Mouse (Mus musculus) spleen, adult 2 months (tissue): ENCODE results near the gene Lrrc59. TPM values are rescaled to one million over a fixed set of nuclear protein-coding genes. Genes with fewer than 3 reads are reported as not detected.
"Not testable (repeated sequence)": the region's sequence is repeated elsewhere in the genome, so short reads cannot be mapped to it uniquely, and the experiment has no call there.

Source experiments
- DNase-seq, 2 experiments: peaks; one replicate each; pipeline versions ENCODE4 v3.0.0 to v3.0.0-alpha.2; 2012 to 2021; ENCODE audit warnings: low spot score in 2 of 2, low read depth in 1 of 2
- H3K27ac ChIP-seq: fragments of 200-500 bp; 2 replicates; pipeline ENCODE4 v1.5.1; 2012; ENCODE audit warnings: low read length, inconsistent platforms; ENCODE audit not compliant: insufficient read depth
- H3K27me3 ChIP-seq: fragments of 200-500 bp; 2 replicates; pipeline ENCODE4 v1.6.1; 2012; ENCODE audit warnings: mild to moderate bottlenecking, moderate library complexity, low read length, inconsistent platforms; ENCODE audit not compliant: control insufficient read depth, insufficient read depth
- H3K36me3 ChIP-seq: fragments of 200-500 bp; 2 replicates; pipeline ENCODE4 v1.6.1; 2012; ENCODE audit warnings: mild to moderate bottlenecking, low read length, inconsistent platforms; ENCODE audit not compliant: control insufficient read depth, insufficient read depth
- H3K4me1 ChIP-seq: fragments of 200-500 bp; 2 replicates; pipeline ENCODE4 v1.6.1; 2011; ENCODE audit warnings: inconsistent platforms; ENCODE audit not compliant: control insufficient read depth, insufficient read depth, insufficient read length
- H3K4me3 ChIP-seq: fragments of 200-500 bp; 2 replicates; pipeline ENCODE4 v1.5.1; 2011; ENCODE audit warnings: mild to moderate bottlenecking, inconsistent platforms; ENCODE audit not compliant: insufficient read depth, insufficient read length; ENCODE audit errors: extremely low read depth
- CTCF ChIP-seq: fragments of 200-500 bp; IDR thresholded peaks from 2 replicates; pipeline ENCODE4 v1.5.1; 2011; ENCODE audit warnings: mild to moderate bottlenecking, inconsistent platforms; ENCODE audit not compliant: insufficient read depth, insufficient read length, insufficient replicate concordance; ENCODE audit errors: extremely low read depth
- POLR2A ChIP-seq: fragments of 200-500 bp; IDR thresholded peaks from 2 replicates; pipeline ENCODE4 v1.6.1; 2011; ENCODE audit warnings: low read depth, low read length, inconsistent platforms
- WGBS: fragments of 180-500 bp; shearing (Covaris S2); methylation state at CpG from one replicate; pipeline ENCODE4 v1.1.7; 2018; 5-methylcytosine and 5-hydroxymethylcytosine counted together
- polyA plus RNA-seq: library from polyadenylated mRNA; depleted of rRNA; stranded (reverse); fragments of >200 nt; gene quantifications from 2 replicates; pipeline ENCODE4 v1.2.3, GENCODE M21; 2012

Gene Lrrc59
- polyA plus RNA-seq, 1 experiment, result 29.3 TPM

DNA sequence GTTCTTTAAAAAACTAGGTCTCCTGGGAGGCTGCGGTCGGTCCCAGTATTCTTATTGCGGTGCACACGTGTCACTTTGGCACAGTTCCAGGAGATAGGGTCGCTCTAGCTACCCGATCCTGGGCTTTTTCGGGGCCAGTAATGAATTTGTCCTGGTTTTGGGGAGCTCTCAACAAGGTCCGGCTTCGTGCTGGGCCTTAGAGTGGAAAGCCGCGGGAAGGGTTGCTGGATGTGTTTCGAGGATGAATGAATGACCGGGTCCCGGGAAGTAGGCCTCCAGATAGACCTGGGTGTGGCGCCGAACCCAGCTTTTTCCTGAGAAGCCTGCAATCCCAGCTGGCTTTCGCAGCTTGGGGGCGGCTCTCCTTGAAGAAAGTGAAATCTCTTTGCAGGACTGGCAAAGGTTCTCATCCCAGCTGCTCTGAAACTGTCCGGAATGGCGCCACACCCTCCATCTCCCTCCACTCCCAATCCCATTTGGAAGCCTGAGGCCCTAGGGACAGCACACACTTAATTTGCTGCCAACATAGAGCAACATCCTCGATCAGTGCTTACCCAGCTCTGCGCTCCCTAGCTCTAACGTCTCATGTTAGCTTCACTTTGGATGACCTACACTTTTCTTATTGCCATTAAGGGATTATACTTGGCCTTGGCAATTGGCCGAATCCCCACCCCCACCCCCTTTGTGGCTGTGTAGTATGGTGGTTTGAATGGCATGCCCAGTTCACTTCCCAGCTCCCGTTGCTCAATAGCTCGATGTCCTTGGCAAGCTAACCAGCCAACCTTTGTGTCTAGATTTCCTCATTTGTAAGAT lies 838 bp downstream of the Lrrc59 start:
- Histone ChIP-seq H3K36me3 (peaks cover 22% of the 10 kb centered on the region), H3K27me3 (no peaks in the 10 kb centered on the region), H3K4me1 (peaks cover 6% of the 10 kb centered on the region; the same call in 1 of the 2 replicates), H3K4me3 (peak overlapping the region; percentile 74), H3K27ac (no peak overlapping the region)
- TF ChIP-seq CTCF, result no peak
- no peak for TF ChIP-seq POLR2A
- 15% methylated on average over 26 of the region's 26 CpGs for WGBS
- DNase-seq, result peak in 1 of 2 experiments; percentile 8

DNA sequence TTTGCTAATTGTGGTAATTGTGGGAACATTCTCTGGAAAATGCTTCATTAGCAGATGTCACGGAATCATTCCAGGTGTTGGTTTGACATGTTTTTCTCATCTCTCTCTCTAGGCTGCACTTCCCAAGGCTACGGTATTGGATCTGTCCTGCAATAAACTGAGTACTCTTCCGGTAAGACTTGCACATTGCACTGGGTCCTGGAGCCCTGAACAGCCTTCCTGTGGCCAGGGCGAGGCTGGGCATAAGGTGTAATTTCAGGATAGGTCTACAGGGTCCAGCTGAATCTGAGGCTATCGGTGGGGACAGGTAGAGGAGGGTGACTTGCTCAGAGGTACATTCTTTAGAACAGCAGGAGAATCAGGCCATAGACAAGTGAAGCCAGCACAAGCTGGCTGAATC lies 2.4 kb downstream of the Lrrc59 start:
- 95% methylated on average over 5 of the region's 5 CpGs for WGBS
- Histone ChIP-seq H3K4me3 (no peak overlapping the region), H3K27me3 (no peaks in the 10 kb centered on the region), H3K36me3 (peaks cover 35% of the 10 kb centered on the region), H3K27ac (no peak overlapping the region), H3K4me1 (peaks cover 6% of the 10 kb centered on the region; the same call in 1 of the 2 replicates)
- TF ChIP-seq CTCF (no peak), POLR2A (no peak)
- no peak for DNase-seq

DNA sequence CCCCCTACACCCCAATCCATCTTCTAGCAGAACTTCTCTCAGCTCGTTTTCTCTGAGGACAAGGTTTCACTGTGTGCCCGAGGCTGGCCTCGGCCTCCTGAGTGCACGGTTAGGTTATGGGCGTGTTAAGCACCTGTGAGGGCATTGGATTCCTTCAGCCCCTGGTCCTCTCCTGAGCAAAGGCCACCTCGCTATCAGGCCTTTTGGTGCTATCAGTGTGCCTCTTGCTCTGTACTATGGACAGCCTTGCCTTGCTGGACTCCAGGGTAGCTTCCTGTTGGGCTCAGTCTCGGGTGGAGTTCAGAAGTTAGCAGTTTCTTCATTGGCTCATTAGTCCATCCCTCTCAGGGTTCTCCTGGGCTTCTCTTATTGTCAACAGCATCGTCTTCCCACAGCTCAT lies 3.4 kb downstream of the Lrrc59 start:
- Histone ChIP-seq H3K27ac (no peak overlapping the region), H3K27me3 (no peaks in the 10 kb centered on the region), H3K4me3 (no peak overlapping the region), H3K36me3 (peaks cover 39% of the 10 kb centered on the region), H3K4me1 (peaks cover 6% of the 10 kb centered on the region; the same call in 1 of the 2 replicates)
- WGBS, result 95% methylated on average over 8 of the region's 8 CpGs
- TF ChIP-seq CTCF (no peak), POLR2A (no peak)
- DNase-seq, result no peak

DNA sequence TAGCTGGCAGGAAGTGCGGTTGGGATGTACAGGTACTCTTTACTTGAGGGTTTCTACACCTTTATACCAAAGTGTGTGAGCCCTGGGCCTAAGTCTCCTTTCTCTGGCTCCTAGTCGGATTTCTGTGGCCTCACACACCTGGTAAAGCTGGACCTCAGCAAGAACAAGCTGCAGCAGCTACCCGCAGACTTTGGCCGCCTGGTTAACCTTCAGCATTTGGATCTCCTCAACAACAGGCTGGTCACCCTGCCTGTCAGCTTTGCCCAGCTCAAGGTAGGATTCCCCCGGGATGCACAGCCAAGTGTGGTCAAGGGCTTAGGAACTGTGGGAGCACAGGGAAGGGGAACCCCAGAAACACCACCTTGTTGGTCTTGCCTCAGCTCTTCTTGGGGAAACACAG lies 4.9 kb downstream of the Lrrc59 start:
- WGBS, result 86% methylated on average over 5 of the region's 5 CpGs
- H3K4me1 ChIP-seq, result peaks cover 6% of the 10 kb centered on the region; the same call in 1 of the 2 replicates
- no peak overlapping the region for H3K27ac ChIP-seq
- H3K4me3 ChIP-seq, result no peak overlapping the region
- no peak for DNase-seq
- TF ChIP-seq POLR2A (no peak), CTCF (no peak)
- peaks cover 48% of the 10 kb centered on the region for H3K36me3 ChIP-seq
- no peaks in the 10 kb centered on the region for H3K27me3 ChIP-seq

DNA sequence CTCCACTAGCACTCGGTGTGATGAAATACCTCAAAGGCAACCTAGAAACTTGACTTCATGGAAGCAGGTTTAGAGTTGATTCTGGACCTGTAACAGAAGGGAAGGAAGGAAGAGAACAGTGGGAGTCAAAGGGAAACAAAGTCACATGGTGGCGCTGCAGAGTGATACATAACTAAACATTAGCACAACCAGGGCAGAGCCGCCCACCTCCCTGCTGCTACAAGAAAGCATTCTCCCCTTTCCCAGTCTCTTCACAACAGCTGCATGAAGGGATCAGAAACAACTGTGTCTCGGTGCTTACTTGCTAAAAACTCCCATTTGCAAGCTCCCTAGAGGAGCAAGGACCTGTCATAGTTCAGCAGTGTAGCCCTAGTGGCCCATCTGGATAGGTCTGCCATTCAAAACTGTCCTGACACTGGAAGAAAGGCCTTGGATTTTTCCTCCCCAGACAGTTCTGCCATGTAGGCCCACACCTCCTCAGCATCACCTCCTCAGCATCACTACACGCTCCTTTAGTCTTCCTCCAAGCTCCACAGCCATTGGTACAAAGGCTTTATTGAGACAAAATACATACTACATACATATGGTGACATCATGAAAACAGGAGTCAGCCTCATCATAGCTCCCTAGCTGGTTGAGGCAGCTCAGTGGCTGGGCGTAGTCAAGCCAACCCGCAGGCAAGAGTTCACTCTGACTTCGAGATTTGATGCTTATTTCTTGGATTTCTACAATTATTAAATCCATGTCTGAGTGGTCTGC lies 15.1 kb downstream of the Lrrc59 start:
- Histone ChIP-seq H3K27me3 (no peaks in the 10 kb centered on the region), H3K4me3 (no peak overlapping the region), H3K36me3 (peaks cover 34% of the 10 kb centered on the region), H3K27ac (no peak overlapping the region), H3K4me1 (no peaks in the 10 kb centered on the region)
- WGBS, result 93% methylated on average over 8 of the region's 8 CpGs
- no peak for DNase-seq
- TF ChIP-seq CTCF, result no peak
- TF ChIP-seq POLR2A, result no peak

DNA sequence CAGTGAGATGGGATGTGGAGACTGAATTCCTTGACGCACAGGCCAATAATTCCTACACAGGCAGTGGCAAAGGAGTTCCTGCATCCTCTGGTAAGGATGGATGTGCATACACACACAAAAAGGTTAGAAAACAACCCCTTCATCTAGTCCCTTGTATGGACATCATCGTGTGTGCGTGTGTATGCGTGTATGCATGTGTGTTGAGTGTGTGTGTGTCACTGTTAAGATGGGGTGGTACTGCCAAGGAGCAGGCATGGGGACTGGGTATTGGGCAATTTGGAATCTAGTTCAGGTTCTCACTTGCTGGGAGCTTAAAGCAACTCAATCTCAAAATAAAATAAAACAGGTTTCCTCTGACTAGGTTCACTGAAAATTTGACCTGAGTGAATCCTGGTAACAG lies 16.9 kb downstream of the Lrrc59 start:
- H3K27ac ChIP-seq, result no peak overlapping the region
- H3K4me3 ChIP-seq, result no peak overlapping the region
- TF ChIP-seq CTCF (no peak), POLR2A (no peak)
- H3K27me3 ChIP-seq, result no peaks in the 10 kb centered on the region
- 97% methylated on average over 4 of the region's 4 CpGs for WGBS
- H3K36me3 ChIP-seq, result peaks cover 19% of the 10 kb centered on the region
- DNase-seq, result no peak
- no peaks in the 10 kb centered on the region for H3K4me1 ChIP-seq

DNA sequence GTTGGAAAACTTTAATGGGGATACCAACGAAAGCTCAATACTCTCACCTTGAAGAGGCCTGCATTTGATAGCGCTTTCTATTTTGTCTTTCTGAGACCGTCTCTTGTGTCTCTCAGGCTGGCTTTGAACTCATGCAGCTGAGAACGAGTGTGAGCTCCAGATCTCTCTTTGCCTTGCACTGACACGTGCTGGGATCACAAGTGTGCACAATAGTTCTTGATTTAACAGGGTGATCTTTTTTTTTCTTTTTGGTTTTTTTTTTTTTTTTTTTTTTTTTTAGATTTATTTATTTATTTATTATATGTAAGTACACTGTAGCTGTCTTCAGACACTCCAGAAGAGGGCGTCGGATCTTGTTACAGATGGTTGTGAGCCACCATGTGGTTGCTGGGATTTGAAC lies 21.7 kb downstream of the Lrrc59 start:
- not testable (repeated sequence) for H3K4me1 ChIP-seq, H3K4me3 ChIP-seq, H3K36me3 ChIP-seq, H3K27ac ChIP-seq, H3K27me3 ChIP-seq, DNase-seq
- WGBS, result 94% methylated on average over 7 of the region's 7 CpGs
